ENCODE assay signal across 15 mouse cellular contexts in the genomic region with DNA sequence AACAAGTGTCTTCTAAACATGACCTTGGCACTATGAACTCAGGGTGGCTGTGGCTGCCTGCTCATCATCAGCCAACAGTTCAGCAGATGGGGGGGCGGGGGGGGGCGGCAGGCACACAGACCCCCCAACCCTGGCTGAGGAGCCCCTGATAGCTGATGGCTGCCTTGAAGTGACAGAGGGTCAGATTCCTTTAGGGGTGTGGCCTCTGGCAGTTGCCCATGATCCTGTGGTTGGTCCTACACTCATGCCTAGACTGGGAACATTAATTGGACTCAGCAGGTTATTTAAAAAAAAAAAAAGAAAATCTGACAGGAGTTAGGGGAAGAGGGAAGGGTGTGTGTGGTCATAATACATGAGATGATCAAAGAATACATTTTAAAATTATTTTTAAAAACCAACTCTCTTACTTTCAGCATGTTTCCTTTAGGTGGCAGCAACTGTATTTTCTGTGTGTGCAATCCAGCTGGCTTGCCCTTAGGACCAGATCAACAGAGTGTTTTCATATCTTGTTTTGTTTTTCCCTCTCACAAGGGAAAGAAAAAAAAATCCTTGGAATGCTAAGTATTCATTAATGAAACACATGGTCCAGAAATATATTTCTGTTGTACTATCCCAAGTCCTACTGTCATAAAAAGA. TPM values are rescaled to one million over a fixed set of nuclear protein-coding genes. Genes with fewer than 3 reads are reported as not detected.
A peak's percentile ranks its signal among the peaks of the same experiment; 100 is the strongest.
DNase-seq lines count a peak whose midpoint lies in the region; ATAC-seq and TF ChIP-seq lines count a peak whose summit lies in the region.
"Had no signal": no experiment of that assay in that cellular context is flagged by ENCODE, and none has a peak within 500 bp of the region (broad histone marks: within the 10 kb centered on the region; RNA-seq: fewer than 3 reads in every experiment).

No protein-coding gene starts in this region.

- ATAC-seq in heart, postnatal 0 days (ENCODE audit: insufficient read depth, low read depth) = no peak
- ATAC-seq in limb, embryonic 11.5 days (ENCODE audit: insufficient number of reproducible peaks, low FRiP score, low TSS enrichment, low read depth) = peak; percentile 9; the same call in 1 of the 2 replicates
- no peak for ATAC-seq in liver, postnatal 0 days
- ATAC-seq: forebrain, embryonic 15.5 days; hindbrain, embryonic 16.5 days had no signal

- no peaks in the 10 kb centered on the region for H3K4me1 ChIP-seq in heart, postnatal 0 days (ENCODE audit: control insufficient read depth, insufficient read depth)
- no peaks in the 10 kb centered on the region for H3K4me1 ChIP-seq in limb, embryonic 11.5 days (ENCODE audit: control insufficient read depth, insufficient read depth, low read length)
- peaks cover 5% of the 10 kb centered on the region; the same call in 1 of the 2 replicates for H3K4me1 ChIP-seq in limb, embryonic 10.5 days
- H3K4me1 ChIP-seq in liver, postnatal 0 days (ENCODE audit: insufficient read depth) = no peaks in the 10 kb centered on the region
- H3K4me1 ChIP-seq: forebrain, embryonic 15.5 days had no signal

- 0 out of 2 replicates have a peak, but pooled peaks cover 6% of the 10 kb centered on the region for H3K9me3 ChIP-seq in heart, postnatal 0 days (replicated peaks; ENCODE audit: control insufficient read depth, low read length)
- no peaks in the 10 kb centered on the region; the same call in 1 of the 2 replicates for H3K9me3 ChIP-seq in limb, embryonic 11.5 days (ENCODE audit: control insufficient read depth, low read length)
- no peaks in the 10 kb centered on the region for H3K9me3 ChIP-seq in limb, embryonic 10.5 days (replicated peaks)
- H3K9me3 ChIP-seq in liver, postnatal 0 days (ENCODE audit: low read length) = no peaks in the 10 kb centered on the region
- H3K9me3 ChIP-seq: forebrain, embryonic 15.5 days; heart, embryonic 15.5 days; liver, embryonic 15.5 days had no signal

- no peak overlapping the region for H3K4me3 ChIP-seq in heart, postnatal 0 days (ENCODE audit: low read depth, low read length)
- no peak overlapping the region for H3K4me3 ChIP-seq in limb, embryonic 11.5 days (ENCODE audit: low read depth, low read length)
- no peak overlapping the region for H3K4me3 ChIP-seq in limb, embryonic 10.5 days
- H3K4me3 ChIP-seq in liver, postnatal 0 days (ENCODE audit: low read depth, low read length) = no peak overlapping the region
- H3K4me3 ChIP-seq: forebrain, embryonic 15.5 days; heart, embryonic 15.5 days; liver, embryonic 15.5 days; myocyte had no signal

- 6% methylated on average over 2 of the region's 2 CpGs for WGBS in heart, postnatal 0 days
- WGBS in limb, embryonic 11.5 days = 35% methylated on average over 2 of the region's 2 CpGs
- WGBS in limb, embryonic 10.5 days = 17% methylated on average over 2 of the region's 2 CpGs
- 23% methylated on average over 2 of the region's 2 CpGs for WGBS in liver, postnatal 0 days (ENCODE audit: insufficient replicate concordance)

- no peaks in the 10 kb centered on the region for H3K27me3 ChIP-seq in heart, postnatal 0 days (ENCODE audit: control insufficient read depth, insufficient read depth, low read length)
- no peaks in the 10 kb centered on the region for H3K27me3 ChIP-seq in limb, embryonic 11.5 days (ENCODE audit: control insufficient read depth, insufficient read depth, low read length)
- H3K27me3 ChIP-seq in limb, embryonic 10.5 days (ENCODE audit: low read depth, poor library complexity, severe bottlenecking) = no peaks in the 10 kb centered on the region
- no peaks in the 10 kb centered on the region for H3K27me3 ChIP-seq in liver, postnatal 0 days (ENCODE audit: insufficient read depth, low read length)
- H3K27me3 ChIP-seq: forebrain, embryonic 15.5 days; heart, embryonic 15.5 days; liver, embryonic 15.5 days had no signal

- H3K27ac ChIP-seq in heart, postnatal 0 days (ENCODE audit: low read depth) = no peak overlapping the region
- no peak overlapping the region for H3K27ac ChIP-seq in limb, embryonic 11.5 days (replicated peaks; ENCODE audit: low read depth, low read length)
- H3K27ac ChIP-seq in limb, embryonic 10.5 days = no peak overlapping the region
- no peak overlapping the region for H3K27ac ChIP-seq in liver, postnatal 0 days (ENCODE audit: low read depth)
- H3K27ac ChIP-seq: forebrain, embryonic 15.5 days; heart, embryonic 15.5 days; liver, embryonic 15.5 days had no signal

- H3K9ac ChIP-seq in heart, postnatal 0 days (replicated peaks; ENCODE audit: low read depth, low read length) = no peak overlapping the region
- no peak overlapping the region for H3K9ac ChIP-seq in limb, embryonic 11.5 days (ENCODE audit: low read length)
- H3K9ac ChIP-seq in liver, postnatal 0 days (replicated peaks) = no peak overlapping the region
- H3K9ac ChIP-seq: forebrain, embryonic 15.5 days; heart, embryonic 15.5 days; liver, embryonic 15.5 days had no signal

- no peaks in the 10 kb centered on the region for H3K36me3 ChIP-seq in heart, postnatal 0 days (replicated peaks; ENCODE audit: control insufficient read depth, insufficient read depth, low read length)
- H3K36me3 ChIP-seq in limb, embryonic 11.5 days (ENCODE audit: control insufficient read depth, insufficient read depth, low read length) = no peaks in the 10 kb centered on the region
- no peaks in the 10 kb centered on the region for H3K36me3 ChIP-seq in limb, embryonic 10.5 days
- no peaks in the 10 kb centered on the region for H3K36me3 ChIP-seq in liver, postnatal 0 days (replicated peaks; ENCODE audit: insufficient read depth, low read length)
- H3K36me3 ChIP-seq: forebrain, embryonic 15.5 days; heart, embryonic 15.5 days; liver, embryonic 15.5 days had no signal

- peak; percentile 21 for DNase-seq in heart, postnatal 0 days (ENCODE audit: low spot score)
- DNase-seq in heart, postnatal 25 days (ENCODE audit: low spot score) = no peak
- DNase-seq in limb, embryonic 11.5 days (ENCODE audit: low spot score) = no peak
- DNase-seq in limb, embryonic 10.5 days (ENCODE audit: low spot score) = no peak
- peak; percentile 43 for DNase-seq in Muller cell, postnatal 12 days (ENCODE audit: inconsistent ontology term)
- DNase-seq in liver, postnatal 0 days = no peak
- no peak for DNase-seq in right cerebral cortex, adult 2 months (ENCODE audit: low spot score in 2 of 2)
- no peak for DNase-seq in cerebellum, adult 18-20 months
- DNase-seq: cerebellum, adult 2 months; right cerebral cortex, postnatal 14 days had no signal

- intact Hi-C loops in heart, postnatal 25 days (cut with DNase I) = loop anchor here (1.0 to 5.0 kb wide), 2 partner anchors 56 to 107 kb away; partner anchors contain the start of gene Rdx

- TF ChIP-seq EP300 in heart, postnatal 0 days (IDR thresholded peaks at IDR 0.05; ENCODE audit: low read depth) = no peak
- TF ChIP-seq EP300 in liver, postnatal 0 days (IDR thresholded peaks at IDR 0.05; ENCODE audit: low read depth) = no peak

- no peak overlapping the region for H3K4me2 ChIP-seq in heart, postnatal 0 days (ENCODE audit: low read depth, low read length)
- H3K4me2 ChIP-seq in limb, embryonic 11.5 days (ENCODE audit: low read depth, severe bottlenecking) = no peak overlapping the region
- H3K4me2 ChIP-seq in liver, postnatal 0 days (ENCODE audit: low read depth, low read length) = no peak overlapping the region
- H3K4me2 ChIP-seq: forebrain, embryonic 15.5 days; heart, embryonic 15.5 days; liver, embryonic 15.5 days had no signal

- TF ChIP-seq CTCF in heart, postnatal 0 days (IDR thresholded peaks at IDR 0.05; ENCODE audit: low read depth) = peak; percentile 38
- peak; percentile 46 for TF ChIP-seq CTCF in liver, postnatal 0 days (IDR thresholded peaks at IDR 0.05; ENCODE audit: low read depth)

RNA-seq across cellular contexts. Expression of gene Fdx1, which starts 28.0 kb away (rescaled TPM):
- total RNA-seq in heart, postnatal 0 days (2014; rRNA removed; ENCODE audit: low replicate concordance) = 56.1 and 89.3 TPM in 2 replicates
- polyA plus RNA-seq in heart, postnatal 0 days (2015; fragmentation: Nextera tagmentation; extraction: Ambion mirVana) = 183 and 200 TPM in 2 replicates
- 100 to 1,000 TPM; 105 to 116 TPM for total RNA-seq in heart, postnatal 25 days (2021)
- 63.9 and 67.6 TPM in 2 replicates for polyA plus RNA-seq in limb, embryonic 11.5 days (2014; fragmentation: Nextera tagmentation; extraction: Ambion mirVana)
- 53.5 and 66.9 TPM in 2 replicates for polyA plus RNA-seq in limb, embryonic 10.5 days (2016; fragmentation: Nextera tagmentation; extraction: Ambion mirVana)
- polyA plus RNA-seq in liver, postnatal 0 days (2015; fragmentation: Nextera tagmentation; extraction: Ambion mirVana) = 135 and 150 TPM in 2 replicates

RNA-seq across cellular contexts. Expression of gene Rdx, which starts 55.6 kb away (rescaled TPM):
- total RNA-seq in heart, postnatal 0 days (2014; rRNA removed; ENCODE audit: low replicate concordance) = 105 and 118 TPM in 2 replicates
- 102 and 103 TPM in 2 replicates for polyA plus RNA-seq in heart, postnatal 0 days (2015; fragmentation: Nextera tagmentation; extraction: Ambion mirVana)
- 10 to 100 TPM; 91.6 to 92.5 TPM for total RNA-seq in heart, postnatal 25 days (2021)
- polyA plus RNA-seq in limb, embryonic 11.5 days (2014; fragmentation: Nextera tagmentation; extraction: Ambion mirVana) = 196 and 198 TPM in 2 replicates
- polyA plus RNA-seq in limb, embryonic 10.5 days (2016; fragmentation: Nextera tagmentation; extraction: Ambion mirVana) = 118 and 132 TPM in 2 replicates
- 57.7 and 71.5 TPM in 2 replicates for polyA plus RNA-seq in liver, postnatal 0 days (2015; fragmentation: Nextera tagmentation; extraction: Ambion mirVana)

Comparison
In these comparisons a context has a peak if more than half of its experiments do, and no peak if none do; other contexts are left out.
1. DNase-seq: peak in heart, postnatal 0 days (single experiment) and Muller cell, postnatal 12 days (single experiment); none in heart, postnatal 25 days (single experiment), limb, embryonic 11.5 days (single experiment), limb, embryonic 10.5 days (single experiment), liver, postnatal 0 days (single experiment), right cerebral cortex, adult 2 months (0 of 2) and cerebellum, adult 18-20 months (0 of 2).